Mouse (Mus musculus) kidney, adult 2 months (tissue): Measurements from ENCODE around the gene Sfrp4.

Experiments
- CTCF ChIP-seq: fragments of 200-500 bp; conservative IDR thresholded peaks from 2 replicates; pipeline ENCODE4 v1.5.1; 2011; ENCODE audit warnings: low read depth, mild to moderate bottlenecking, control low read depth, low read length, moderate library complexity, mixed read lengths; ENCODE audit not compliant: insufficient read depth, insufficient read length
- POLR2A ChIP-seq: fragments of 200-500 bp; IDR thresholded peaks from one replicate; pipeline ENCODE4 v1.6.1; 2011; ENCODE audit warnings: low read depth, low read length, control low read depth

- TF ChIP-seq POLR2A (no peak), CTCF (no peak)
These were observed 463 bp downstream of the Sfrp4 start for GRCm38 (mm10) chr13:19623228-19623905.
